Mouse (Mus musculus) testis, adult 10 weeks (tissue): ENCODE data around the gene Fcrl5. TPM values are rescaled to one million over a fixed set of nuclear protein-coding genes. Genes with fewer than 3 reads are reported as not detected.

Experiments used
- polyA plus RNA-seq: library from polyadenylated mRNA; stranded (reverse); fragments of 350-450 nt; fragmentation: Illumina TruSeq; extraction: RNeasy Lipid Tissue Mini Kit (QIAGEN cat#74804); gene quantifications from one replicate; pipeline ENCODE4 v1.2.3, GENCODE M21; 2014; ENCODE audit warnings: low read depth, low replicate concordance

Fcrl5 gene
- not detected for polyA plus RNA-seq

GRCm38 (mm10) chr3:87435479-87435878 lies at the start of gene Fcrl5:
Gene Fcrl5 (plus strand): TSS chr3:87435773.

GRCm38 (mm10) chr3:87525043-87525836 lies 89.7 kb downstream of the Fcrl5 start, which contains the start of gene Etv3:
Gene Etv3 (plus strand): TSS chr3:87525407.

Other genes with a start within 250 kb of the Fcrl5 start
- gene Fcrls, start 172.0 kb upstream of the Fcrl5 start, polyA plus RNA-seq, result 1.6 TPM
- gene Cd5l, start 77.9 kb upstream of the Fcrl5 start, polyA plus RNA-seq, result 2.1 TPM
- gene Fcrl1, start 59.4 kb upstream of the Fcrl5 start, polyA plus RNA-seq, result not detected
- 4.4 TPM for gene Etv3, start 89.6 kb downstream of the Fcrl5 start, polyA plus RNA-seq
- gene Arhgef11, start 181.8 kb downstream of the Fcrl5 start, polyA plus RNA-seq, result 10.0 TPM